Mouse (Mus musculus): ENCODE measurements around the gene Nckipsd. TPM values are rescaled to one million over a fixed set of nuclear protein-coding genes. Genes with fewer than 3 reads are reported as not detected.
A peak's percentile ranks its signal among the peaks of the same experiment; 100 is the strongest.

The Nckipsd gene
- polyA plus RNA-seq, 1 experiment from 2014 or later, result 13.0 TPM

DNA sequence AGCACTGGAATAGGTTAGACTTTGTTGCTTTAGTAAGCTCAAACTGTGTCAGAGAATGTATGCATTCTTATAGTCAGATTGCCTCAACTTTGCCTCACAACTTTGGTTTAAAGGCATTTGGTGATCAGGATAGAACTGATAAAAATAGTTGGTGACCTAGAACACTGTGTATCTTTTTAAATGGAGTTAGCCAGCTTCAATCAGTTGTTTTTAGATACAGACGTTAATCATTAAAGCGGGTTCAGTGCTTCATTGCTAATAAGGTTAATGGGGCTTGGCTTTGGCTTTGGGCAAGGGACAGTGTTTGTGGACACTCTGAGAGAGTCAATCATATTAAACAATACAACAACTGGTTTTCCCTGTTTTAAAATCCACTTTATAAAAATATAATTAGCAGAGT, 12.9 kb upstream of the Nckipsd start:
- Histone ChIP-seq H3K27ac (ENCODE audit: low read depth, low read length) (no peak overlapping the region), H3K27me3 (ENCODE audit: control insufficient read depth, insufficient read depth, low read length) (no peaks in the 10 kb centered on the region), H3K4me3 (ENCODE audit: low read depth, low read length) (no peak overlapping the region), H3K4me1 (replicated peaks; ENCODE audit: control insufficient read depth, insufficient read depth, low read length) (no peaks in the 10 kb centered on the region), H3K9me3 (ENCODE audit: control insufficient read depth, low read length) (no peaks in the 10 kb centered on the region), H3K4me2 (replicated peaks; ENCODE audit: low read depth, low read length) (no peak overlapping the region), H3K9ac (ENCODE audit: low read depth, low read length) (no peak overlapping the region), H3K36me3 (ENCODE audit: control insufficient read depth, insufficient read depth, low read length) (peaks cover 10% of the 10 kb centered on the region; the same call in 1 of the 2 replicates)
- 64% methylated on average over 2 of the region's 2 CpGs for WGBS
- DNase-seq (ENCODE audit: low spot score) (no peak), ATAC-seq (ENCODE audit: low FRiP score) (no peak)

GRCm38 (mm10) chr9:108795762-108796161, 12.4 kb upstream of the Nckipsd start:
- 41% methylated on average over 11 of the region's 11 CpGs for WGBS
- 0 out of 2 replicates have a peak, but pooled peaks have one; percentile 57 for ATAC-seq (ENCODE audit: low FRiP score)
- Histone ChIP-seq H3K9me3 (ENCODE audit: control insufficient read depth, low read length) (no peaks in the 10 kb centered on the region), H3K4me1 (replicated peaks; ENCODE audit: control insufficient read depth, insufficient read depth, low read length) (no peaks in the 10 kb centered on the region), H3K27me3 (ENCODE audit: control insufficient read depth, insufficient read depth, low read length) (no peaks in the 10 kb centered on the region), H3K27ac (ENCODE audit: low read depth, low read length) (no peak overlapping the region), H3K9ac (ENCODE audit: low read depth, low read length) (no peak overlapping the region), H3K36me3 (ENCODE audit: control insufficient read depth, insufficient read depth, low read length) (peaks cover 10% of the 10 kb centered on the region; the same call in 1 of the 2 replicates), H3K4me2 (replicated peaks; ENCODE audit: low read depth, low read length) (no peak overlapping the region), H3K4me3 (ENCODE audit: low read depth, low read length) (no peak overlapping the region)
- no peak for DNase-seq (ENCODE audit: low spot score)

DNA sequence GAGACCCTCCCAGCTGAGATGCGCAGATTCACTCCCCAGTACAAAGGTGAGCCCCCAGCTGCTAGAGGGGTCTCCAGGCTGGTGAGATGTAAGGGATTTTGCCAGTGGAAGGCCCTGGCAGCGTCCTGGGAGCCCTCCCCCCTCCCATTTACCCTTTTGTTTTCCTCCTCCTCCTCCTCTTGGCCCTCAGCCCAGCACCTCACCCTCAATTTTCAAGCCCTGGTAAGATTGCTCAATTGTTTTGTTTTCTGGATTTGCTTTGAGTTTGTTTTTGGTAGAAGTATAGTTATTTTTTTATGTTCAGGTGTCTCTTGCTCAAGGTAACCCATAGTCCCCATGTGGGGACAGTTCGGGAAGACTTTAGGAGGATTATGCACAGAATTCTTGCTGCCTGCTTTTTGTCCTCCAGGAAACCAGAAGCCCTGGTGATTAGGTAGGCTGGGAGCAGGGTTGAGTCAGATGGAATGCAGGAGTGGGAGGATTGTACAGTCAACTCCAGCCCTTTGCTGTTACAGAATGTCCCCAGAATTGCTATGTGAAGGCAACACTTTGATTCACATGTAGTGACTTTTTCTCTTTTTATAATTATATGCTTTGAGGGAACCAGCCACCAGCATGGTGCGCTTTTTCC, 11.7 kb upstream of the Nckipsd start:
- DNase-seq (ENCODE audit: low spot score) (no peak), ATAC-seq (ENCODE audit: low FRiP score) (no peak)
- H3K36me3 ChIP-seq (ENCODE audit: control insufficient read depth, insufficient read depth, low read length), result peaks cover 10% of the 10 kb centered on the region; the same call in 1 of the 2 replicates
- H3K4me2 ChIP-seq (replicated peaks; ENCODE audit: low read depth, low read length), result no peak overlapping the region
- H3K9ac ChIP-seq (ENCODE audit: low read depth, low read length), result no peak overlapping the region
- no peaks in the 10 kb centered on the region for H3K9me3 ChIP-seq (ENCODE audit: control insufficient read depth, low read length)
- no peak overlapping the region for H3K4me3 ChIP-seq (ENCODE audit: low read depth, low read length)
- H3K27ac ChIP-seq (ENCODE audit: low read depth, low read length), result no peak overlapping the region
- no peaks in the 10 kb centered on the region for H3K4me1 ChIP-seq (replicated peaks; ENCODE audit: control insufficient read depth, insufficient read depth, low read length)
- H3K27me3 ChIP-seq (ENCODE audit: control insufficient read depth, insufficient read depth, low read length), result no peaks in the 10 kb centered on the region
- WGBS, result 90% methylated on average over 4 of the region's 4 CpGs

GRCm38 (mm10) chr9:108797477-108797876, 10.7 kb upstream of the Nckipsd start:
- H3K36me3 ChIP-seq (ENCODE audit: control insufficient read depth, insufficient read depth, low read length), result peaks cover 10% of the 10 kb centered on the region; the same call in 1 of the 2 replicates
- H3K9me3 ChIP-seq (ENCODE audit: control insufficient read depth, low read length), result no peaks in the 10 kb centered on the region
- no peak overlapping the region for H3K9ac ChIP-seq (ENCODE audit: low read depth, low read length)
- ATAC-seq (ENCODE audit: low FRiP score), result no peak
- no peak overlapping the region for H3K4me2 ChIP-seq (replicated peaks; ENCODE audit: low read depth, low read length)
- H3K4me3 ChIP-seq (ENCODE audit: low read depth, low read length), result no peak overlapping the region
- no peak for DNase-seq (ENCODE audit: low spot score)
- 86% methylated on average over 7 of the region's 7 CpGs for WGBS
- no peaks in the 10 kb centered on the region for H3K4me1 ChIP-seq (replicated peaks; ENCODE audit: control insufficient read depth, insufficient read depth, low read length)
- H3K27ac ChIP-seq (ENCODE audit: low read depth, low read length), result no peak overlapping the region
- no peaks in the 10 kb centered on the region for H3K27me3 ChIP-seq (ENCODE audit: control insufficient read depth, insufficient read depth, low read length)

- H3K36me3 ChIP-seq (ENCODE audit: control insufficient read depth, insufficient read depth, low read length), result peaks cover 10% of the 10 kb centered on the region; the same call in 1 of the 2 replicates
- H3K4me3 ChIP-seq (ENCODE audit: low read depth, low read length), result no peak overlapping the region
- H3K27ac ChIP-seq (ENCODE audit: low read depth, low read length), result no peak overlapping the region
- WGBS, result 88% methylated on average over 5 of the region's 5 CpGs
- DNase-seq (ENCODE audit: low spot score), result no peak
- no peaks in the 10 kb centered on the region for H3K9me3 ChIP-seq (ENCODE audit: control insufficient read depth, low read length)
- H3K27me3 ChIP-seq (ENCODE audit: control insufficient read depth, insufficient read depth, low read length), result no peaks in the 10 kb centered on the region
- no peak overlapping the region for H3K4me2 ChIP-seq (replicated peaks; ENCODE audit: low read depth, low read length)
- no peak for ATAC-seq (ENCODE audit: low FRiP score)
- no peak overlapping the region for H3K9ac ChIP-seq (ENCODE audit: low read depth, low read length)
- H3K4me1 ChIP-seq (replicated peaks; ENCODE audit: control insufficient read depth, insufficient read depth, low read length), result no peaks in the 10 kb centered on the region
Measured at GRCm38 (mm10) chr9:108798508-108799075, 9.6 kb upstream of the Nckipsd start.

DNA sequence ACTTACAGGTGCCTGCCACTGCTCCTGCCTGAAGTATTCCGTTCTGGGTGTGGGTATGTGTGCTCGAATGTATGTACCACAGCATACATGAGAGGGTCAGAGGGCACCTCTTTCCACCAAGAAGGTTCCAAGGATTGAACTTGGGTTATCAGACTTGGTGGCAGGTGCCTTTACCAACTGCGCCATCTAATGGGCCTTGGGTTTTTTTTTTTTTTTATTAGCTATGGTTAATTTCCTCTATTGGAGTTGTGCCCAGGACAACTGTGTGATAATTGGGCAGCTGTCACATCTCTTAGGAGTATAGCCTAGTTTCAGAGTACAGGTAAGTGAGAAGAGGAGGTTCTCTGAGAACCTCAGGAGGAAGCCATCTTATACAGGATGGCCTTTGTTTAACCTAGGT, 8.6 kb upstream of the Nckipsd start:
- WGBS, result 93% methylated on average over 3 of the region's 3 CpGs
- peaks cover 14% of the 10 kb centered on the region for H3K36me3 ChIP-seq (ENCODE audit: control insufficient read depth, insufficient read depth, low read length)
- ATAC-seq (ENCODE audit: low FRiP score) (no peak), DNase-seq (ENCODE audit: low spot score) (no peak)
- H3K4me1 ChIP-seq (replicated peaks; ENCODE audit: control insufficient read depth, insufficient read depth, low read length), result no peaks in the 10 kb centered on the region
- H3K9ac ChIP-seq (ENCODE audit: low read depth, low read length), result no peak overlapping the region
- no peak overlapping the region for H3K4me3 ChIP-seq (ENCODE audit: low read depth, low read length)
- H3K27ac ChIP-seq (ENCODE audit: low read depth, low read length), result no peak overlapping the region
- H3K27me3 ChIP-seq (ENCODE audit: control insufficient read depth, insufficient read depth, low read length), result no peaks in the 10 kb centered on the region
- no peak overlapping the region for H3K4me2 ChIP-seq (replicated peaks; ENCODE audit: low read depth, low read length)
- H3K9me3 ChIP-seq (ENCODE audit: control insufficient read depth, low read length), result no peaks in the 10 kb centered on the region

- Histone ChIP-seq H3K4me2 (replicated peaks; ENCODE audit: low read depth, low read length) (no peak overlapping the region), H3K36me3 (ENCODE audit: control insufficient read depth, insufficient read depth, low read length) (peaks cover 9% of the 10 kb centered on the region), H3K4me3 (ENCODE audit: low read depth, low read length) (no peak overlapping the region), H3K4me1 (replicated peaks; ENCODE audit: control insufficient read depth, insufficient read depth, low read length) (peaks cover 2% of the 10 kb centered on the region), H3K27me3 (ENCODE audit: control insufficient read depth, insufficient read depth, low read length) (no peaks in the 10 kb centered on the region), H3K9me3 (ENCODE audit: control insufficient read depth, low read length) (no peaks in the 10 kb centered on the region), H3K27ac (ENCODE audit: low read depth, low read length) (no peak overlapping the region), H3K9ac (ENCODE audit: low read depth, low read length) (no peak overlapping the region)
- DNase-seq (ENCODE audit: low spot score) (no peak), ATAC-seq (ENCODE audit: low FRiP score) (no peak)
- 96% methylated on average over 8 of the region's 8 CpGs for WGBS
Measured at GRCm38 (mm10) chr9:108805768-108806167, 2.4 kb upstream of the Nckipsd start.

- Histone ChIP-seq H3K4me2 (replicated peaks; ENCODE audit: low read depth, low read length) (no peak overlapping the region), H3K9ac (ENCODE audit: low read depth, low read length) (no peak overlapping the region), H3K9me3 (ENCODE audit: control insufficient read depth, low read length) (no peaks in the 10 kb centered on the region), H3K27ac (ENCODE audit: low read depth, low read length) (no peak overlapping the region), H3K4me3 (ENCODE audit: low read depth, low read length) (no peak overlapping the region), H3K27me3 (ENCODE audit: control insufficient read depth, insufficient read depth, low read length) (no peaks in the 10 kb centered on the region), H3K36me3 (ENCODE audit: control insufficient read depth, insufficient read depth, low read length) (peaks cover 9% of the 10 kb centered on the region), H3K4me1 (replicated peaks; ENCODE audit: control insufficient read depth, insufficient read depth, low read length) (peaks cover 2% of the 10 kb centered on the region)
- no peak for ATAC-seq (ENCODE audit: low FRiP score)
- no peak for DNase-seq (ENCODE audit: low spot score)
Measured at GRCm38 (mm10) chr9:108806379-108806778, 1.8 kb upstream of the Nckipsd start.

DNA sequence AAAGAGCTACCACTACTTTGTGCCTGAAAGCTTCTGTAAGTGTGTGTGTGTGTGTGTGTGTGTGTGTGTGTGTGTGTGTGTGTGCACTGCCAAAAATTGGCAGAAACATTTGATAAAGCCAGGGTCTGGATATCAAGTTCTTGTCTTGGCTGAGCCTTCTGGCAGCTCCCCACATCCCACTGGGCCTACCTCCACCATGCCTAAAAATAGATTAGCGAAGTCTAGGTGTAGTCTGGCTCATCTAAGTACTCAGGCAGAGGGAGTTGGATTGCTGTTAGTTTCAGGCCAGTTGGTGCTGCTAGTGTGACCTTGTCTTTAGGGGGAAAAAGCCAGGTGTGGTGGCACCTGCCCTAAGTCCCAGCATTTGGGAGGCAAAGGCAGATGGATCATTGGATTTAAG, 1.3 kb upstream of the Nckipsd start:
- H3K4me2 ChIP-seq (replicated peaks; ENCODE audit: low read depth, low read length), result no peak overlapping the region
- DNase-seq (ENCODE audit: low spot score), result no peak
- H3K4me3 ChIP-seq (ENCODE audit: low read depth, low read length), result no peak overlapping the region
- no peaks in the 10 kb centered on the region for H3K9me3 ChIP-seq (ENCODE audit: control insufficient read depth, low read length)
- no peak overlapping the region for H3K27ac ChIP-seq (ENCODE audit: low read depth, low read length)
- WGBS, result 75% methylated on average over 1 of the region's 1 CpGs
- peaks cover 9% of the 10 kb centered on the region for H3K36me3 ChIP-seq (ENCODE audit: control insufficient read depth, insufficient read depth, low read length)
- no peak for ATAC-seq (ENCODE audit: low FRiP score)
- no peak overlapping the region for H3K9ac ChIP-seq (ENCODE audit: low read depth, low read length)
- no peaks in the 10 kb centered on the region for H3K27me3 ChIP-seq (ENCODE audit: control insufficient read depth, insufficient read depth, low read length)
- peaks cover 2% of the 10 kb centered on the region for H3K4me1 ChIP-seq (replicated peaks; ENCODE audit: control insufficient read depth, insufficient read depth, low read length)
